Mouse (Mus musculus) spleen, postnatal 4 days (tissue): Measurements from ENCODE around the gene Gm9780.
"Not testable (repeated sequence)": the region's sequence is repeated elsewhere in the genome, so short reads cannot be mapped to it uniquely, and the experiment has no call there.

Experiments used
- DNase-seq, 2 experiments: peaks; one replicate each; pipeline ENCODE4 v3.0.0; 2022; ENCODE audit warnings: low spot score in 2 of 2

Gm9780 gene

DNA sequence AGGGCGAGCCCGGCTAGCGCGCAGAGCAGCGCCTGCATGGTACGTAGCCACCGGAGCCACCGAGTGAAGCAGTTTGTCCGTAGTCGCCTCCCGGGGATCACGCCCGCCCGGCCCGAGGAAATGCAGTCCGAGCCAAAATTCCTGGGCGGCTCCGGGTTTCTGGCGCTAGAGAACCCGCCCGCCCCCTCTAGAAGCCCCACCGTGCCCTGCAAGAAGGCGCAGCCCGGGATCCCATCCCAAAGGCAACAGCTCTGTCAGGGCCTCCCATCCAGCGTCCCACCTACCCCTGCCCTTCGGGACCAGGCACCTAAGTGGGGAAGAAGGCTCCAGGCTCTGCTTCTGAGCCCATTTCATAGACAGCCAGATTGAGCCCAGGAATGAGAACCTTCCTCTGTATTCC lies at the start of gene Gm9780:
TSS of gene Gm9780 (minus strand) at position 101 of the 400 bp plus-strand sequence.
- DNase-seq: not testable (repeated sequence)

DNA sequence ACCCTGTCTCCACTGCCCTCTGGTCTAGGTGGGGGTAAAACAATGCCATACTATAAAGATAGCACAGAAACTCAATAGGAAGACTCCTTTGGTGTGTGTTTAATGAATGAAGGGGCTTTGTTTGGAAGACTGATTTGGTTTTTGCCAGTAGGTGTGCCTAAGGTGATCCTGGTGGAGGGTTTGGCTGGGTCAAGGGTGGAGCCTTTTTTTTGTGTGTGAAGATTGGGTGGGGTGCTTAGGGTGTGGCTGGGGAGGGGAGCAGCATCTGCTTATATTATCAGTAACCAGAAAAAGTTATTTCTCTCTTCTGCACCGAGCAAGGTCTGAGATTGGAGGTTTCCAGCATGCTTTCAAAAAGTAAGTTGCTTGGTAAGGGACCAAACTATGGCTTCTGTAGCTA lies 39.5 kb upstream of the Gm9780 start, which contains the start of gene Cphx3:
TSS of gene Cphx3 (plus strand) at position 301 of the 400 bp plus-strand sequence.
- DNase-seq: not testable (repeated sequence)

DNA sequence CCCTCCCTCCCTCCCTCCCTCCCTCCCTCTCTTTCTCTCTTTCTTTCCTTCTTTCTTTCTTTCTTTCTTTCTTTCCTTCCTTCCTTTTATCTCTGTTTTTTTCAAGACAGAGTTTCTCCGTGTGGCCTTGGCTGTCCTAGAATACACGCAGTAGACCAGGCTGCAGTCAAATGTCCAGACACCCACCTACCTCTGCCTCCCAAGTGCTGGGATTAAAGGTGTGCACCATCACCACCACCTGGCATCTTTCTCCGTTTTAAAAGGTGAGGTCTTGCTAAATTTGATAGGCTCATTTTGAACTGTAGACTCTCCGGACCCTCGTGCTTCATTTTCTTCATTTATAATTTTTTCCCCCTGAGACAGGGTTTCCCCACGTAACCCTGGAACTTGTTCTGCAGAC lies 38.7 kb upstream of the Gm9780 start, which contains the start of gene Cphx2:
TSS of gene Cphx2 (plus strand) at position 301 of the 400 bp plus-strand sequence.
- DNase-seq: not testable (repeated sequence)

GRCm38 (mm10) chr14:26076620-26077390 lies 34.3 kb upstream of the Gm9780 start:
- not testable (repeated sequence) for DNase-seq

- not testable (repeated sequence) for DNase-seq
These were observed 24.8 kb upstream of the Gm9780 start, which contains the start of gene Tmem254c for GRCm38 (mm10) chr14:26067325-26067633. Gene Tmem254c, minus strand, starts transcription at chr14:26067355.

DNA sequence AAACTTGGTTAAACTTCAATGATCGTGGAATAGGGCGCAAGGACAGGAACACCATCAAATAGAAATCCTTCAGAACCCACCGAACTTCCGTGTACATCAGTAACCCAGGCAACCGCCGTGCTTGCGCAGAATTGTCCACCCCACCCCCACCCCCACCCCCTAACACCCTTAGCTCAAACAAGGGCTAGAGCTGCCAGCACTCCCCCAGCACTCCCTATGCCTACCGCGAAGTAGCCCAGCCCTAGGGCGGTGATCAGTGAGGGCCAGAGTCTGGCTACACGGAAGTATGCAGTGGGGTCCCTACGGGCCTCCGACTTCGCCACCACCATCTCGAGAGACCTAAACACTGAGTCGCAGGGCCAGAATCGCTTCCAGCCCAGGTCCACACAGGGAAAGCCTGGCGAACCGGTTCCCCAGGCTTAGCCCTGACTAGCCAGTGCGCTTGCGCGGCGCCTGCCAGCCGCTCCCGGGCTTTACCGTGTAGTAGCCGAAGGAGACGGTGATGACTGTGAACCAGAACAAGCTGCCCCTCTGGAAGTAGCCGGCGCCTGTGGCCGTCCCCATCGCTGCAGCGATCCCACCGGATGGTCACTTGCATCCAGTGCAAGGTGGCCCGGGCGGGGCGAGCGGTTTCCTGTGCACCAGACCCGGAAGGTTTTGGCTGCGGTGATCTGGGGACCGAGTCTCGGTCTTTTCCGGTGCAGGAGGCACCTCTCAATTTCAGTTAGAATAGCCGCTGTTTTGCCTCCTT lies 24.2 kb upstream of the Gm9780 start:
- not testable (repeated sequence) for DNase-seq

GRCm38 (mm10) chr14:26059362-26059761 lies 16.9 kb upstream of the Gm9780 start:
- DNase-seq: not testable (repeated sequence)

GRCm38 (mm10) chr14:26058184-26058583 lies 15.7 kb upstream of the Gm9780 start:
- not testable (repeated sequence) for DNase-seq

GRCm38 (mm10) chr14:26048767-26049166 lies 6.3 kb upstream of the Gm9780 start:
- not testable (repeated sequence) for DNase-seq

DNA sequence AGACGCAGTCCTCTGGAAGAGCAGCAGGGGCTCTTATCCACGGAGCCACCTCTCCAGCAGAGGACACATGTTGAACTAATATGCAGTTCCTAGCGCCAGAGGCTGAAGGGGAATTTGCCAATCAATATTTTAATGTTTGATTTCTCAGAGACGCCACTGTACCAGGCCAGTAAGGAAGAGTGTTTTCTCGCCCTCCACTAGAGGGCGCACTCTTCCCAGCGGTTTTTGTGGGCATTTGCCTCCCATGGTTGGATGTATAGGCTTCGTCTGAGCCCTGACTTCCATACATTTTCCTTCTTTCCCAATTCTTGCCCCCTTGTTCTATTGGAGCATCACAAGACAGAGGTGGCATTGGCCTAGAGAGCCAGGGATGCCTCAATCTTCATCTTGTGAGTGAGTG lies 4.5 kb upstream of the Gm9780 start:
- DNase-seq: not testable (repeated sequence)

DNA sequence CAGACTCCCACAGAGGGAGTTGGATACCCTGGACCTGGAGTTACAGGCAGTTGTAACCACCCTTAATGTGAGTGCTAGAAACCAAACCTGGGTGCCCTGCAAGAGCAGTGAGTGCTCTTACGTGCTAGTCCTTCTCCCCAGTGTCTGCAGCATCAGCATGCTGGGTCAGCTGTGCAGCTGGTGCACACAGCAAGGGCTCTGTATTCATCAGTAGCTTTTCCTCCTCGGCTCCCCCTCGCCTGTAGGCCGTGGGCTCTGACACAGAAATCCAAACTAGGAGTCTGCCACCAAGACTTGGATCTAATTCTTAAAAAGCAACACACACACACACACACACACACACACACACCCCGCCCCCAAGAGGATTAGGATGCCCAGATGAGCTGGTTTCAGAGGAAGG lies 2.5 kb upstream of the Gm9780 start:
- not testable (repeated sequence) for DNase-seq

DNA sequence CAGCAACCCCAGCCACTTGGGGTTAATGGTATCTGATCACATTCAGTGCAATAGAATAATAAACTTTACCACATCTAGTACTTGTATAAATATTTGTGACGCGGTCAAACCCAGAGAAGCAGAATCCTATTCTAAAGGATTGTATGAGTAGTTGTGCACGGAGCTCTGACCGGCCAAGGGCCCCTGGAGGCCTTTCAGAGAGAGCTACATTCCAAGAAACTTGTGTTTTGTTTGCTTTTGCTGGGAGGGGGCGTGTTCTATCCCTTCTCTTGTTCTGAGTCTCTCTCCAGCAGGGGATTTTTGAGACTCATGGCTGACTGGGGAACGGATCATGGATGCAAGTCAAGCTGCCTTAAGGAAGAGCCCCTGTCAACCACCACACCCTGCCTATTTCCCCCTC lies 7.1 kb downstream of the Gm9780 start:
- not testable (repeated sequence) for DNase-seq

DNA sequence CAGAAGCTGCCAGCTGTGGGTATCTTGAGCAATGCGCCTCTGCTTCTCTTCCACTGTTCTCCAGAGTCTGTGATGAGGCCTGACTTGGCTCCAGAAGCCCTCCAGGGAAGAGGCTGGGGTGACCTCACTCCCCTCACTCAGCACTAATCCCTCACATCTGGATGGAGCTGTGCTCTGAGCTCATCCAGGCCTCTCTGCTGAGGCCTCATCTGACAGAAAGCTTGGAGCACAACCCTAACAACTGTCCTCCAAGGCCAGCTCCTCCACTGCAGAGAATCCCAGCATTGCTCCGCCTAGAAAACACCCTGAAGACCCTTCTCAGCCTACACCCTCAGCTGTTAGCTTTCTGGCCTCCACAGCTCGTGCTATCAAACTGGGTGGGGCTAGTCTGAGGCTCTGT lies 8.1 kb downstream of the Gm9780 start:
- not testable (repeated sequence) for DNase-seq

GRCm38 (mm10) chr14:26025653-26026052 lies 16.9 kb downstream of the Gm9780 start:
- DNase-seq: not testable (repeated sequence)

DNA sequence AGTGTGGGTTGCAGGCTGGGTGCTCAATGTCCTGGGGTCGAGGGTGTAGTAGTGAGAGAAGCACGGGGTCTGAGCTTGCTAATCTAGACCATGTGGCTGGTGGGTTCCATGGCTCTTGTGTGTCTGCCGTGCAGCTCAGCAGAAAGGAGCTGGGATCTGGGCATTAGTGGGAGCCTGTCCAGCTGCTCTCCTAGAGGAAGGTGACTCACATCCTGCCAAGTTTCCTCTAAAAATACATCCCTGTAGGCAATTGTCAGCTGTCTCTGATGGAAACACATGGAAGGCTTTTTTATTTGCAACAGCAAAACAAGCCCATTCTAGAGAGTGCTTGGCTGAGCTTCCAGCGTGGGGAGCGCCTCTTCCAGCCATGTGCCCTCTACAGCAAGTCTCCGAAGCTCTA lies 19.7 kb downstream of the Gm9780 start:
- DNase-seq: not testable (repeated sequence)

DNA sequence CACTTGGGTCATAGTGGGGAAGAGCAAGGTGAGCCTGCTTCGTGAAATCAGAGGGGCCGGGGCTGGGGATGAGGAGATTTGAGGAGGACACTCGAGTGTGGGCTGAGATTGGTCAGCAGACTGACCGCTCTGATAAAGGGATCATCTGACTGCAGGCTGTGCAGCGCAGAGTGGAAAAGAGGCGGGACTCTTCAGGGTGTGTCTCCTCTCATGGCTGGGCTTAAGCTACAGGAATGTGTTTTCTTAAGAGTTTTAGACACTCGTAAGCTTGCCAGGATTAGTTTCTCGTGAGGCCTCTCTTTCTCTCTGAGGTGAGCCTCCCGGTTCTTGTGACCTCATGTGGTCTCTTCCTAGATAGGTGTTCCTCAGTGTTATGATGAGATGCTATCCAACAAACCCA lies 21.0 kb downstream of the Gm9780 start:
- DNase-seq: not testable (repeated sequence)

- DNase-seq: not testable (repeated sequence)
These were observed 26.1 kb downstream of the Gm9780 start for GRCm38 (mm10) chr14:26016414-26016813.

DNA sequence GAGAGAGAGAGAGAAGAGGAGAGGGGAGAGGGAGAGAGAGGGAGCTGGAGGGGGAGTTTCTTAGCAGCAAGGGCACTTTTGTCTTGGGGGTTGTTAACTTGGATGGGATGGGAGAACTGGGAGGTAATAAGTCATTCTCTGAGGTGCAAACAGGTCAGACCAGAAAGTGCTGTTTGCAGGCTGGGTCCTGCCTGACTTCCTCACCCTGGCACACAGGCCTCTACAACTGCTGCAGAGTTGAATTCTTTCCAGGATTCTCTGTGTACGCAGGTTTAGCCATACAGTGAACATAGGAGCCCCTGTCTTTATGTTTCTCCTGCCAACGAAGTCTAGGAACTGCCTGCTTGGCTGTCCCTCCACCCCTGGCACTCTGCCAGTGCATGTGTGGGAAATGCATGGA lies 35.0 kb downstream of the Gm9780 start:
- not testable (repeated sequence) for DNase-seq

DNA sequence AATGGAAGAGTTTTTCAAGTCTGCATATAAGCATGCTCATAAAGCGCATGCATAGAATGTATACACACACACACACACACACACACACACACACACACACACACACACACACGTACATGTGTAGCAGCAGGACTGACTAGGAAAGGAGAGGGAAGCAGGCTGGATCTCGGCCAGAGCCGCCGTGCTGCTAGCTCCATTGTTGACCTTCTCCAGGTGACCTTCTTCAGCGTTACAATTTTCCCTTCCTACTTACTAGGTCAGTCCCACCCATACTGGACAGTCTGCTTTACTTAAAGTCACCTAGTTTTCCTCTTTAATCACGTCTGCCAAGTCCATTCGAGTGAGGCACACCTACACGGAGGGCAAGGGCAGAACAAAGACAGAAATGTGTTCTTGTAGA lies 60.6 kb downstream of the Gm9780 start:
- not testable (repeated sequence) for DNase-seq

GRCm38 (mm10) chr14:25979242-25979941 lies 63.1 kb downstream of the Gm9780 start:
- not testable (repeated sequence) for DNase-seq

DNA sequence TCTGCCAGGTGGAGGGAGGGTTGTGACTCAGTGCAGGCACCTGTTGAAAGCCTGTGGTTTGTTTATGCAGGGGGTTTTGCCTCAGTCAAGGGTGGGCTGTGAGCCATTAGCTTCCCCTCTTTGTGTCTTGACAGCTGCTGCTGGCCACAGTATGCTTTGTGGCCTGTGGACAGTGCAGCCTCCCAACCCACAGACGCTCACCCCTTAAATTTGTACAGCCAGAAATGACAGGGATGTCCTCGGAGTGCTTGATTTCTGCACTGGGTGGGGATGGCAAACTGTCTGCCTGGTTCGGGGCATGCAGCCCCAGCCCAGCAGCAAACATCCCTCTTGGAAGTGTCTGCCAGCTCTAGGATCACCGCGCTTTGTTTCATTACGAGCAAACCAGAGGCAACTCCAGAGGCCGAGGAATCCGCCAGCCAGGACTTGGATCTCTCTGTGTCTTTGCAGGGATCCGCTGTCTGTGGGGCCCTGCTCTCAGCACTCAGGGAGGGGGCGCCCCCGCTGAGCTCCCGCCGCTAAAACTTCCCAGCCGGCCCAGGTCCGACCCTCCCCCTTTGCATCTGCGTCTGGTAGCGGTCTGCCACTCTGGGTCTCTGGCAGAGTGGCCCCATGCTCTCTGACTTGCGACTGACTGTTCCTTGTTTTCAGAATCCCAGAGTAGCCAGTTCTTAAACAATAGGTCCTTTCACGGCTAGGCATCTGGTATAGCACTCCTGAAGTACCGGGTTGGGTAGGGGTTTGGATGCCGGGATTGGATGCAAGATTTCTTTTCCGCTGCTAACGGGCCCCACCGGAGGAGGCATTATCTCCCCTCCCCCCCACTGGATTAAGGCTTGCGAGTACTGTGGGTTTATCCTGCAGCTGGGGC lies 63.9 kb downstream of the Gm9780 start, which contains the start of gene Duxbl1:
TSS of gene Duxbl1 (plus strand) at position 207 of the 871 bp plus-strand sequence.
- not testable (repeated sequence) for DNase-seq
